Mouse (Mus musculus): ENCODE data around the gene Madcam1. TPM values are rescaled to one million over a fixed set of nuclear protein-coding genes. Genes with fewer than 3 reads are reported as not detected.
A peak's percentile ranks its signal among the peaks of the same experiment; 100 is the strongest.

Gene Madcam1
- polyA plus RNA-seq, 1 experiment from 2014 or later: 23.6 TPM

- Histone ChIP-seq H3K4me1 (replicated peaks) (peaks cover 15% of the 10 kb centered on the region), H3K27me3 (replicated peaks) (peaks cover 5% of the 10 kb centered on the region; the same call in 1 of the 2 replicates), H3K27ac (peak overlapping the region; percentile 33; the same call in 1 of the 2 replicates), H3K9ac (peak overlapping the region; percentile 69; the same call in 1 of the 2 replicates), H3K4me2 (replicated peaks) (peak overlapping the region; percentile 99), H3K4me3 (replicated peaks) (peak overlapping the region; percentile 75), H3K36me3 (no peaks in the 10 kb centered on the region), H3K9me3 (no peaks in the 10 kb centered on the region)
- WGBS: 8% methylated on average over 23 of the region's 23 CpGs
- peak; percentile 71 for ATAC-seq
Measured at GRCm38 (mm10) chr10:79638486-79639204, 25.7 kb upstream of the Madcam1 start.

- Histone ChIP-seq H3K27me3 (replicated peaks) (no peaks in the 10 kb centered on the region), H3K4me3 (replicated peaks) (no peak within 1 kb of the TSS), H3K9me3 (no peaks in the 10 kb centered on the region), H3K4me1 (replicated peaks) (no peaks in the 10 kb centered on the region), H3K4me2 (replicated peaks) (no peak within 1 kb of the TSS), H3K27ac (no peak within 1 kb of the TSS), H3K36me3 (no peaks in the 10 kb centered on the region), H3K9ac (no peak within 1 kb of the TSS)
- 72% methylated on average over 8 of the region's 8 CpGs for WGBS
- no peak for ATAC-seq
Measured at GRCm38 (mm10) chr10:79645711-79646110, 18.6 kb upstream of the Madcam1 start, which contains the start of gene Odf3l2. TSS of gene Odf3l2 (minus strand) at chr10:79645738.

- H3K27ac ChIP-seq: no peak overlapping the region
- H3K9me3 ChIP-seq: no peaks in the 10 kb centered on the region
- no peaks in the 10 kb centered on the region for H3K27me3 ChIP-seq (replicated peaks)
- H3K9ac ChIP-seq: no peak overlapping the region
- ATAC-seq: peak; percentile 79
- WGBS: 26% methylated on average over 7 of the region's 7 CpGs
- H3K4me1 ChIP-seq (replicated peaks): no peaks in the 10 kb centered on the region
- no peaks in the 10 kb centered on the region for H3K36me3 ChIP-seq
- no peak overlapping the region for H3K4me3 ChIP-seq (replicated peaks)
- H3K4me2 ChIP-seq (replicated peaks): no peak overlapping the region
Measured at GRCm38 (mm10) chr10:79649070-79649751, 15.1 kb upstream of the Madcam1 start.

GRCm38 (mm10) chr10:79652789-79653188 lies 11.6 kb upstream of the Madcam1 start:
- no peak overlapping the region for H3K4me3 ChIP-seq (replicated peaks)
- no peaks in the 10 kb centered on the region for H3K9me3 ChIP-seq
- H3K4me2 ChIP-seq (replicated peaks): no peak overlapping the region
- H3K4me1 ChIP-seq (replicated peaks): no peaks in the 10 kb centered on the region
- 85% methylated on average over 7 of the region's 7 CpGs for WGBS
- ATAC-seq: no peak
- H3K27ac ChIP-seq: no peak overlapping the region
- H3K9ac ChIP-seq: no peak overlapping the region
- no peaks in the 10 kb centered on the region; the same call in 1 of the 2 replicates for H3K27me3 ChIP-seq (replicated peaks)
- H3K36me3 ChIP-seq: no peaks in the 10 kb centered on the region

- Histone ChIP-seq H3K4me3 (replicated peaks) (no peak overlapping the region), H3K4me1 (replicated peaks) (no peaks in the 10 kb centered on the region), H3K9me3 (no peaks in the 10 kb centered on the region), H3K27ac (no peak overlapping the region), H3K4me2 (replicated peaks) (no peak overlapping the region), H3K36me3 (no peaks in the 10 kb centered on the region), H3K27me3 (replicated peaks) (no peaks in the 10 kb centered on the region; the same call in 1 of the 2 replicates), H3K9ac (no peak overlapping the region)
- WGBS: 20% methylated on average over 1 of the region's 1 CpGs
- peak; percentile 44; the same call in 1 of the 2 replicates for ATAC-seq
Measured at GRCm38 (mm10) chr10:79654946-79655395, 9.4 kb upstream of the Madcam1 start.

- Histone ChIP-seq H3K27ac (no peak overlapping the region), H3K4me3 (replicated peaks) (no peak overlapping the region), H3K36me3 (no peaks in the 10 kb centered on the region), H3K9ac (no peak overlapping the region), H3K4me2 (replicated peaks) (no peak overlapping the region), H3K9me3 (no peaks in the 10 kb centered on the region), H3K27me3 (replicated peaks) (no peaks in the 10 kb centered on the region; the same call in 1 of the 2 replicates), H3K4me1 (replicated peaks) (peaks cover 2% of the 10 kb centered on the region; the same call in 1 of the 2 replicates)
- 14% methylated on average over 4 of the region's 4 CpGs for WGBS
- 0 out of 2 replicates have a peak, but pooled peaks have one; percentile 48 for ATAC-seq
Measured at GRCm38 (mm10) chr10:79658829-79659228, 5.5 kb upstream of the Madcam1 start.

GRCm38 (mm10) chr10:79660298-79660697 lies 4.1 kb upstream of the Madcam1 start:
- no peak overlapping the region for H3K4me3 ChIP-seq (replicated peaks)
- H3K9ac ChIP-seq: no peak overlapping the region
- no peak for ATAC-seq
- no peaks in the 10 kb centered on the region; the same call in 1 of the 2 replicates for H3K27me3 ChIP-seq (replicated peaks)
- no peaks in the 10 kb centered on the region for H3K9me3 ChIP-seq
- no peaks in the 10 kb centered on the region for H3K36me3 ChIP-seq
- WGBS: 75% methylated on average over 2 of the region's 2 CpGs
- H3K4me1 ChIP-seq (replicated peaks): peaks cover 6% of the 10 kb centered on the region; the same call in 1 of the 2 replicates
- H3K4me2 ChIP-seq (replicated peaks): no peak overlapping the region
- no peak overlapping the region for H3K27ac ChIP-seq

- no peak overlapping the region for H3K4me3 ChIP-seq (replicated peaks)
- no peak for ATAC-seq
- no peak overlapping the region for H3K27ac ChIP-seq
- peaks cover 6% of the 10 kb centered on the region; the same call in 1 of the 2 replicates for H3K4me1 ChIP-seq (replicated peaks)
- H3K4me2 ChIP-seq (replicated peaks): no peak overlapping the region
- no peaks in the 10 kb centered on the region for H3K9me3 ChIP-seq
- no peak overlapping the region for H3K9ac ChIP-seq
- no peaks in the 10 kb centered on the region for H3K27me3 ChIP-seq (replicated peaks)
- H3K36me3 ChIP-seq: no peaks in the 10 kb centered on the region
- 48% methylated on average over 3 of the region's 3 CpGs for WGBS
Measured at GRCm38 (mm10) chr10:79661861-79662260, 2.5 kb upstream of the Madcam1 start.

- H3K4me2 ChIP-seq (replicated peaks): peak overlapping the region; percentile 5; the same call in 1 of the 2 replicates
- no peaks in the 10 kb centered on the region for H3K27me3 ChIP-seq (replicated peaks)
- H3K4me1 ChIP-seq (replicated peaks): peaks cover 6% of the 10 kb centered on the region; the same call in 1 of the 2 replicates
- no peaks in the 10 kb centered on the region for H3K9me3 ChIP-seq
- H3K4me3 ChIP-seq (replicated peaks): no peak overlapping the region
- H3K9ac ChIP-seq: no peak overlapping the region
- no peak for ATAC-seq
- H3K27ac ChIP-seq: no peak overlapping the region
- WGBS: 82% methylated on average over 8 of the region's 8 CpGs
- H3K36me3 ChIP-seq: no peaks in the 10 kb centered on the region
Measured at GRCm38 (mm10) chr10:79665051-79665450, 692 bp downstream of the Madcam1 start.

GRCm38 (mm10) chr10:79666493-79666892 lies 2.1 kb downstream of the Madcam1 start:
- ATAC-seq: no peak
- Histone ChIP-seq H3K9ac (no peak overlapping the region), H3K4me1 (replicated peaks) (peaks cover 19% of the 10 kb centered on the region), H3K36me3 (no peaks in the 10 kb centered on the region), H3K9me3 (no peaks in the 10 kb centered on the region), H3K27me3 (replicated peaks) (no peaks in the 10 kb centered on the region), H3K27ac (no peak overlapping the region), H3K4me2 (replicated peaks) (no peak overlapping the region), H3K4me3 (replicated peaks) (no peak overlapping the region)
- WGBS: 82% methylated on average over 9 of the region's 9 CpGs

GRCm38 (mm10) chr10:79668076-79668475 lies 3.7 kb downstream of the Madcam1 start:
- Histone ChIP-seq H3K4me1 (replicated peaks) (peaks cover 25% of the 10 kb centered on the region), H3K9me3 (no peaks in the 10 kb centered on the region), H3K27me3 (replicated peaks) (no peaks in the 10 kb centered on the region), H3K27ac (no peak overlapping the region), H3K4me3 (replicated peaks) (no peak overlapping the region), H3K36me3 (no peaks in the 10 kb centered on the region), H3K9ac (no peak overlapping the region), H3K4me2 (replicated peaks) (no peak overlapping the region)
- 72% methylated on average over 5 of the region's 5 CpGs for WGBS
- ATAC-seq: no peak

GRCm38 (mm10) chr10:79668771-79669575 lies 4.6 kb downstream of the Madcam1 start, which contains the start of gene Tpgs1:
TSS of gene Tpgs1 (plus strand) at chr10:79669369.
- Histone ChIP-seq H3K4me3 (replicated peaks) (peak within 1 kb of the TSS; percentile 87), H3K36me3 (no peaks in the 10 kb centered on the region), H3K27me3 (replicated peaks) (no peaks in the 10 kb centered on the region), H3K4me2 (replicated peaks) (peak within 1 kb of the TSS; percentile 74), H3K9me3 (no peaks in the 10 kb centered on the region), H3K9ac (peak within 1 kb of the TSS; percentile 75), H3K4me1 (replicated peaks) (peaks cover 21% of the 10 kb centered on the region), H3K27ac (peak within 1 kb of the TSS; percentile 90)
- ATAC-seq: peak; percentile 83
- WGBS: under 1% methylated on average over 45 of the region's 45 CpGs

All from intestine, embryonic 15.5 days (tissue).